Mouse (Mus musculus) B cell, adult 2 months (primary cell): ENCODE measurements around the gene Soga3.

Experiments
- DNase-seq, 2 experiments: peaks; one replicate each; pipeline ENCODE4 v3.0.0; 2022

Gene Soga3

GRCm38 (mm10) chr10:29143566-29144335 is at the start of gene Soga3:
TSS of gene Soga3 (plus strand) at chr10:29143839.
- DNase-seq: no peak

- DNase-seq: no peak
Observed at GRCm38 (mm10) chr10:29106962-29107361, 36.7 kb upstream of the Soga3 start.

- DNase-seq: no peak
Observed at GRCm38 (mm10) chr10:29142556-29143105, 1.0 kb upstream of the Soga3 start.

- no peak for DNase-seq
Observed at GRCm38 (mm10) chr10:29144612-29145405, 1.2 kb downstream of the Soga3 start.

GRCm38 (mm10) chr10:29146198-29146857 is 2.7 kb downstream of the Soga3 start:
- DNase-seq: no peak

- peak in 1 of 2 experiments; percentile 1 for DNase-seq
Observed at GRCm38 (mm10) chr10:29146858-29147640, 3.4 kb downstream of the Soga3 start.

GRCm38 (mm10) chr10:29147641-29147990 is 4.0 kb downstream of the Soga3 start:
- DNase-seq: no peak

- DNase-seq: no peak
Observed at GRCm38 (mm10) chr10:29148076-29148475, 4.4 kb downstream of the Soga3 start.

GRCm38 (mm10) chr10:29155304-29155703 is 11.7 kb downstream of the Soga3 start:
- DNase-seq: no peak

- no peak for DNase-seq
Observed at GRCm38 (mm10) chr10:29161664-29162063, 18.0 kb downstream of the Soga3 start.

- DNase-seq: no peak
Observed at GRCm38 (mm10) chr10:29173778-29174177, 30.1 kb downstream of the Soga3 start.

- no peak for DNase-seq
Observed at GRCm38 (mm10) chr10:29175656-29176055, 32.0 kb downstream of the Soga3 start.

GRCm38 (mm10) chr10:29176881-29177280 is 33.2 kb downstream of the Soga3 start:
- DNase-seq: no peak

GRCm38 (mm10) chr10:29178003-29178402 is 34.4 kb downstream of the Soga3 start:
- no peak for DNase-seq

GRCm38 (mm10) chr10:29180210-29180609 is 36.6 kb downstream of the Soga3 start:
- no peak for DNase-seq

- DNase-seq: no peak
Observed at GRCm38 (mm10) chr10:29181046-29181445, 37.4 kb downstream of the Soga3 start.

- DNase-seq: no peak
Observed at GRCm38 (mm10) chr10:29193769-29194168, 50.1 kb downstream of the Soga3 start.

GRCm38 (mm10) chr10:29196811-29197210 is 53.2 kb downstream of the Soga3 start:
- no peak for DNase-seq

- no peak for DNase-seq
Observed at GRCm38 (mm10) chr10:29198642-29199041, 55.0 kb downstream of the Soga3 start, which contains the start of gene Gm49353. TSS of gene Gm49353 (plus strand) at chr10:29198954.

- no peak for DNase-seq
Observed at GRCm38 (mm10) chr10:29199835-29200234, 56.2 kb downstream of the Soga3 start.

GRCm38 (mm10) chr10:29200609-29201008 is 57.0 kb downstream of the Soga3 start:
- no peak for DNase-seq

GRCm38 (mm10) chr10:29206730-29207129 is 63.1 kb downstream of the Soga3 start:
- DNase-seq: no peak
